Mouse (Mus musculus) thymus, adult 2 months (tissue): ENCODE results near the gene Slc22a5.
"Not testable (repeated sequence)": the region's sequence is repeated elsewhere in the genome, so short reads cannot be mapped to it uniquely, and the experiment has no call there.

Source experiments
- CTCF ChIP-seq: fragments of 200-500 bp; IDR thresholded peaks from 2 replicates; pipeline ENCODE4 v1.5.1; 2012; ENCODE audit warnings: mild to moderate bottlenecking, control low read depth, low read length, moderate library complexity, borderline replicate concordance; ENCODE audit not compliant: control insufficient read depth, poor library complexity, insufficient read depth; ENCODE audit errors: extremely low read depth
- POLR2A ChIP-seq: fragments of 200-500 bp; IDR thresholded peaks from 2 replicates; pipeline ENCODE4 v1.6.1; 2012; ENCODE audit warnings: mild to moderate bottlenecking, low read length, control low read depth, moderate library complexity; ENCODE audit not compliant: control insufficient read depth, poor library complexity, insufficient read depth; ENCODE audit errors: extremely low read depth

GRCm38 (mm10) chr11:53931944-53932318 is 40.5 kb upstream of the Slc22a5 start:
- not testable (repeated sequence) for TF ChIP-seq POLR2A, CTCF
